Mouse (Mus musculus): ENCODE results near the gene Morn5. TPM values are rescaled to one million over a fixed set of nuclear protein-coding genes. Genes with fewer than 3 reads are reported as not detected.
A peak's percentile ranks its signal among the peaks of the same experiment; 100 is the strongest.

Morn5 gene
- polyA plus RNA-seq, 1 experiment from 2014 or later, result 5.3 TPM

GRCm38 (mm10) chr2:36104956-36105741 is 55.9 kb downstream of the Morn5 start, which contains the start of gene Lhx6:
TSS of gene Lhx6 (minus strand) at chr2:36105408.
- TF ChIP-seq EP300 (IDR thresholded peaks at IDR 0.05), result no peak
- TF ChIP-seq CTCF (IDR thresholded peaks at IDR 0.05), result no peak
- peaks cover 56% of the 10 kb centered on the region for H3K27me3 ChIP-seq (replicated peaks; ENCODE audit: insufficient read depth, low read length)
- peak within 1 kb of the TSS; percentile 86 for H3K4me2 ChIP-seq (replicated peaks; ENCODE audit: low read depth, low read length)
- no peak within 1 kb of the TSS for H3K27ac ChIP-seq (ENCODE audit: low read length)
- under 1% methylated on average over 52 of the region's 58 CpGs for WGBS
- peak within 1 kb of the TSS; percentile 47 for H3K4me3 ChIP-seq (ENCODE audit: low read depth, low read length)
- peaks cover 16% of the 10 kb centered on the region; the same call in 1 of the 2 replicates for H3K4me1 ChIP-seq (ENCODE audit: insufficient read depth, low read depth, low read length)
- peak; percentile 52 for DNase-seq (ENCODE audit: low spot score)
- no peaks in the 10 kb centered on the region for H3K9me3 ChIP-seq (ENCODE audit: low read length)
- no peaks in the 10 kb centered on the region for H3K36me3 ChIP-seq (ENCODE audit: insufficient read depth, low read length)
- H3K9ac ChIP-seq (replicated peaks; ENCODE audit: low read depth), result no peak within 1 kb of the TSS; the same call in 1 of the 2 replicates
- peak; percentile 57 for ATAC-seq

GRCm38 (mm10) chr2:36108615-36109014 is 59.4 kb downstream of the Morn5 start:
- Histone ChIP-seq H3K9me3 (ENCODE audit: low read length) (no peaks in the 10 kb centered on the region), H3K4me1 (ENCODE audit: insufficient read depth, low read depth, low read length) (peaks cover 6% of the 10 kb centered on the region; the same call in 1 of the 2 replicates), H3K4me3 (ENCODE audit: low read depth, low read length) (no peak overlapping the region), H3K9ac (replicated peaks; ENCODE audit: low read depth) (no peak overlapping the region), H3K4me2 (replicated peaks; ENCODE audit: low read depth, low read length) (no peak overlapping the region), H3K27me3 (replicated peaks; ENCODE audit: insufficient read depth, low read length) (peaks cover 39% of the 10 kb centered on the region), H3K27ac (ENCODE audit: low read length) (no peak overlapping the region), H3K36me3 (ENCODE audit: insufficient read depth, low read length) (no peaks in the 10 kb centered on the region)
- no peak for TF ChIP-seq EP300 (IDR thresholded peaks at IDR 0.05)
- no peak for TF ChIP-seq CTCF (IDR thresholded peaks at IDR 0.05)
- no peak for DNase-seq (ENCODE audit: low spot score)
- WGBS, result 8% methylated on average over 7 of the region's 7 CpGs
- no peak for ATAC-seq

- H3K27ac ChIP-seq (ENCODE audit: low read length), result no peak overlapping the region
- ATAC-seq (no peak), DNase-seq (ENCODE audit: low spot score) (no peak)
- H3K4me2 ChIP-seq (replicated peaks; ENCODE audit: low read depth, low read length), result no peak overlapping the region
- peaks cover 11% of the 10 kb centered on the region; the same call in 1 of the 2 replicates for H3K27me3 ChIP-seq (replicated peaks; ENCODE audit: insufficient read depth, low read length)
- no peaks in the 10 kb centered on the region for H3K4me1 ChIP-seq (ENCODE audit: insufficient read depth, low read depth, low read length)
- H3K4me3 ChIP-seq (ENCODE audit: low read depth, low read length), result no peak overlapping the region
- TF ChIP-seq CTCF (IDR thresholded peaks at IDR 0.05), result peak; percentile 35
- no peak for TF ChIP-seq EP300 (IDR thresholded peaks at IDR 0.05)
- 80% methylated on average over 3 of the region's 3 CpGs for WGBS
- no peak overlapping the region for H3K9ac ChIP-seq (replicated peaks; ENCODE audit: low read depth)
- peaks cover 14% of the 10 kb centered on the region for H3K36me3 ChIP-seq (ENCODE audit: insufficient read depth, low read length)
- H3K9me3 ChIP-seq (ENCODE audit: low read length), result no peaks in the 10 kb centered on the region
Measured at GRCm38 (mm10) chr2:36112632-36113031, 63.4 kb downstream of the Morn5 start.

GRCm38 (mm10) chr2:36126795-36127429 is 77.7 kb downstream of the Morn5 start:
- no peak overlapping the region for H3K9ac ChIP-seq (replicated peaks; ENCODE audit: low read depth)
- TF ChIP-seq CTCF (IDR thresholded peaks at IDR 0.05), result no peak
- TF ChIP-seq EP300 (IDR thresholded peaks at IDR 0.05), result no peak
- no peaks in the 10 kb centered on the region for H3K9me3 ChIP-seq (ENCODE audit: low read length)
- no peak overlapping the region for H3K4me3 ChIP-seq (ENCODE audit: low read depth, low read length)
- ATAC-seq (no peak), DNase-seq (ENCODE audit: low spot score) (no peak)
- no peak overlapping the region for H3K4me2 ChIP-seq (replicated peaks; ENCODE audit: low read depth, low read length)
- WGBS, result 78% methylated on average over 9 of the region's 9 CpGs
- no peak overlapping the region for H3K27ac ChIP-seq (ENCODE audit: low read length)
- H3K27me3 ChIP-seq (replicated peaks; ENCODE audit: insufficient read depth, low read length), result no peaks in the 10 kb centered on the region
- no peaks in the 10 kb centered on the region; the same call in 1 of the 2 replicates for H3K4me1 ChIP-seq (ENCODE audit: insufficient read depth, low read depth, low read length)
- peaks cover 26% of the 10 kb centered on the region for H3K36me3 ChIP-seq (ENCODE audit: insufficient read depth, low read length)

GRCm38 (mm10) chr2:36127973-36128372 is 78.7 kb downstream of the Morn5 start:
- H3K27me3 ChIP-seq (replicated peaks; ENCODE audit: insufficient read depth, low read length), result no peaks in the 10 kb centered on the region
- H3K4me3 ChIP-seq (ENCODE audit: low read depth, low read length), result no peak overlapping the region
- no peak for TF ChIP-seq CTCF (IDR thresholded peaks at IDR 0.05)
- TF ChIP-seq EP300 (IDR thresholded peaks at IDR 0.05), result peak; percentile 55; the same call in 1 of the 2 replicates
- no peaks in the 10 kb centered on the region; the same call in 1 of the 2 replicates for H3K4me1 ChIP-seq (ENCODE audit: insufficient read depth, low read depth, low read length)
- peak; percentile 48 for DNase-seq (ENCODE audit: low spot score)
- peaks cover 20% of the 10 kb centered on the region for H3K36me3 ChIP-seq (ENCODE audit: insufficient read depth, low read length)
- WGBS, result 61% methylated on average over 4 of the region's 4 CpGs
- H3K9me3 ChIP-seq (ENCODE audit: low read length), result no peaks in the 10 kb centered on the region
- H3K4me2 ChIP-seq (replicated peaks; ENCODE audit: low read depth, low read length), result no peak overlapping the region
- H3K27ac ChIP-seq (ENCODE audit: low read length), result 0 out of 2 replicates have a peak overlapping the region, but pooled peaks have one; percentile 22
- peak; percentile 46; the same call in 1 of the 2 replicates for ATAC-seq
- no peak overlapping the region for H3K9ac ChIP-seq (replicated peaks; ENCODE audit: low read depth)

GRCm38 (mm10) chr2:36129051-36129450 is 79.8 kb downstream of the Morn5 start:
- no peak overlapping the region for H3K9ac ChIP-seq (replicated peaks; ENCODE audit: low read depth)
- H3K4me2 ChIP-seq (replicated peaks; ENCODE audit: low read depth, low read length), result no peak overlapping the region
- H3K27me3 ChIP-seq (replicated peaks; ENCODE audit: insufficient read depth, low read length), result no peaks in the 10 kb centered on the region
- H3K4me3 ChIP-seq (ENCODE audit: low read depth, low read length), result no peak overlapping the region
- H3K27ac ChIP-seq (ENCODE audit: low read length), result no peak overlapping the region
- ATAC-seq, result peak; percentile 38; the same call in 1 of the 2 replicates
- H3K36me3 ChIP-seq (ENCODE audit: insufficient read depth, low read length), result peaks cover 28% of the 10 kb centered on the region
- DNase-seq (ENCODE audit: low spot score), result peak; percentile 40
- WGBS, result 75% methylated on average over 3 of the region's 3 CpGs
- no peaks in the 10 kb centered on the region; the same call in 1 of the 2 replicates for H3K4me1 ChIP-seq (ENCODE audit: insufficient read depth, low read depth, low read length)
- TF ChIP-seq EP300 (IDR thresholded peaks at IDR 0.05) (peak; percentile 31; the same call in 1 of the 2 replicates), CTCF (IDR thresholded peaks at IDR 0.05) (no peak)
- no peaks in the 10 kb centered on the region for H3K9me3 ChIP-seq (ENCODE audit: low read length)

Other genes with a start within 250 kb of the Morn5 start
- 1.7 and 2.1 TPM in 2 replicates for gene Ttll11, start 69.5 kb upstream of the Morn5 start, polyA plus RNA-seq (2015; fragmentation: Nextera tagmentation; extraction: Ambion mirVana)
- 202 and 228 TPM in 2 replicates for gene Ndufa8, start 52 bp upstream of the Morn5 start, polyA plus RNA-seq (2015; fragmentation: Nextera tagmentation; extraction: Ambion mirVana)
- gene Lhx6, start 56.0 kb downstream of the Morn5 start, polyA plus RNA-seq (2015; fragmentation: Nextera tagmentation; extraction: Ambion mirVana), result 1.7 and 2.0 TPM in 2 replicates
- 24.2 and 27.2 TPM in 2 replicates for gene Mrrf, start 86.9 kb downstream of the Morn5 start, polyA plus RNA-seq (2015; fragmentation: Nextera tagmentation; extraction: Ambion mirVana)
- gene Rbm18, start 87.3 kb downstream of the Morn5 start, polyA plus RNA-seq (2015; fragmentation: Nextera tagmentation; extraction: Ambion mirVana), result 60.5 and 64.2 TPM in 2 replicates
- 111 and 116 TPM in 2 replicates for gene Ptgs1, start 181.0 kb downstream of the Morn5 start, polyA plus RNA-seq (2015; fragmentation: Nextera tagmentation; extraction: Ambion mirVana)